Mouse (Mus musculus) lung, postnatal 36 days (tissue): Measurements from ENCODE around the gene Ppm1l.
"Not testable (repeated sequence)": the region's sequence is repeated elsewhere in the genome, so short reads cannot be mapped to it uniquely, and the experiment has no call there.

Experiments used
- DNase-seq: peaks from one replicate; pipeline ENCODE4 v3.0.0; 2022; ENCODE audit warnings: mixed read lengths

Gene Ppm1l

DNA sequence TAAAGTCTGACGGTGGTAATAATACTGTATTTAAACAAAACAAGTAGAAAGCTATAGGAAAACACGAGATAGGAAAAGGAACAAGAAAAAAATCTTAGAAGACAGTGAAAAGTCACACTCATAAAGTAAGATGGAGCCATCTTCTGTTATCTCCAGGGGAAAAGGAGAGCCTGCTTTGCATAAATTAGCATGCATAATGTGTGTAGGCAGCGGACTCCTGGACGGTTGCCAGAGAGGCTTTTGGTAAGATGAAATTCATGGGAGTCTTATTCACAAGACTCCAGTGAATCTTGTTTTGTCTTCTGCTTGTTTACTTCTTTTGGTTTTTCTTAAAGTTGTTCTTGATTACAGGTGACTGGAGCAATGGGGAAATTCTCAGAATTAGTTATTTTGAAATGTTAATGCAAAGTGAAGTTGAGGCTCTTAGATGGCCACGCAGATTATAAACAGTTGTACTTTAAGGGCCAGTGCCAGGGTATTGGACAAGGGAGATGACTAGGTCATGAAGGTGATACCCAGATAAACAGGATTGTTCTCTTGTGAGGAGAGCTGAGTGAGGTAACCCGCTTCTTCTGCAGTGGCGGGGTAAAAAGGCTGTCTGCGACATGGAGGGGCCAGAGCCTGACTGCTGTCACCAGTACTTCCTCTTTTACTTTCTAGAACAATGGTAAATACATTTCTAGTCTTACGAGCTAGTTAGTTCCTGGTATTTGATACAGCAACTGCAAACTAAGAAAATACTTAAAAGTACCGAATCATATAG lies 57.1 kb downstream of the Ppm1l start:
- peak; percentile 31 for DNase-seq

DNA sequence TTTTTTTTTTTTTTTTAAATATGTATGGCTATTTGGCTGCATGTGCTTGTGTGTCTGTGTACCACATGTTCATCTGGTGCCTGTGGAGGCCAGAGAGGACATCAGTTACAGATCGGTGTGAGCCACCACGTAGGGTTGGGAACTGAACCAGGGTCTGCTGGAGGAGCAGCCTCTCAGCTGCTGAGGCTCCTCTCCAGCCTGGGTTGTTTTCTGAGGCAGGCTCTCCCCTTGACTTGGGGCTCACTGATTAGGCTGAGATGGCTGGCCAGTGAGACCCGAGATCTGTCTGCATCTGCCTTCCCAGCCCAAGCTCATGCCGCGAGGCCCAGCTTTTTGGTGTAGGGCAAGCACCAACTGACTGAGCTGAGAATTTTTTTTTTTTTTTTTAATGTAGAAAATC lies 57.9 kb downstream of the Ppm1l start:
- DNase-seq: no peak

DNA sequence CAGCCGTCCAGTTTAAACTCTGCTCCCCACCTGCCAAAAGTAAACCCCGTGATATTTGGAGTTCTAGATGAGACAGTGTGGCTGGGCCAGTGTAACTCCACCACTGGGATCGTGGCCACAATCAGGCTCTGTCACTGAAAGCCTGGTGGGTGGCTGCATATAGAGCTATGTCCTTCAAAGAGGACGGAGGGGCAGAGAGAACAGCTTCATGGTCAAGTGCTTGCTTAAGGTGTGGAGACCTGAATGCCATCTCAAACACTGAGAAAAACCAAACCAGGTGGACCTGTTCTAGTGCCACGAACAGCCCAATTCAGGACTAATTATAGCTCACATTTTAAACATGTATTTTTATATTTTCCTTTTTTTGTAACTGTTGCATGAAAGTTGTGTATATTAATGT lies 58.3 kb downstream of the Ppm1l start:
- peak; percentile 61 for DNase-seq

DNA sequence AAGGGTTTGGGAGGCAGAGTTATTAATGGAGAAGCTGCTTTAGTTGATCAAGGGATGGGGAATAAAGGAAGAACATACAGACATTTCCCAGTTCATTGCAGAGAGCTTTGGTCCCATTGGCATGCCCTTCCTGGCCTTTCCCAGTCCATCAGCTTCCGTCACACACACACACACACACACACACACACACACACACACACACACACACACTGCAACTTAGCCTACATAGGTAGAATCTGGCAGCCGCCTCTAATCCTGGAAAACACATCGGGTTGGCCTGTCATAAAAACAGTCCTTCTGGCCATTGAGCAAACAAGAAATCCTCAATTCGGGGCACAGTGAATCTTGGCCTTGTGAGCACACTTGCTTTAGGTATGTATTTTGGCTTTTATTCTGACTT lies 64.6 kb downstream of the Ppm1l start:
- no peak for DNase-seq

DNA sequence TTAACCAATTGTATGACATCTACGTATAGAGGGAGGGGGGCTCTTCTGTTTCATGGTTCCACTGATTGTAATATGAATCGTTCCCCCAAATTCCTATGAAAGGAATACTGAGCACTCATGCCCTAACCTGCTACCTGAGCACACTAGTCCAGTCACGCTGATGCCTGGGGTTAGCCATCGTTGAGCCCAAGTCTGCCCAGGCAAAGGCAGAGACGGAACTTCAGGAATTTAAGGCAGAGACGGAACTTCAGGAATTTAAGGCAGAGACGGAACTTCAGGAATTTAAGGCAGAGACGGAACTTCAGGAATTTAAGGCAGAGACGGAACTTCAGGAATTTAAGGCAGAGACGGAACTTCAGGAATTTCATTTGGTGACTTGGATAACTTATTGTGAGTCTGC lies 75.2 kb downstream of the Ppm1l start:
- DNase-seq: not testable (repeated sequence)

DNA sequence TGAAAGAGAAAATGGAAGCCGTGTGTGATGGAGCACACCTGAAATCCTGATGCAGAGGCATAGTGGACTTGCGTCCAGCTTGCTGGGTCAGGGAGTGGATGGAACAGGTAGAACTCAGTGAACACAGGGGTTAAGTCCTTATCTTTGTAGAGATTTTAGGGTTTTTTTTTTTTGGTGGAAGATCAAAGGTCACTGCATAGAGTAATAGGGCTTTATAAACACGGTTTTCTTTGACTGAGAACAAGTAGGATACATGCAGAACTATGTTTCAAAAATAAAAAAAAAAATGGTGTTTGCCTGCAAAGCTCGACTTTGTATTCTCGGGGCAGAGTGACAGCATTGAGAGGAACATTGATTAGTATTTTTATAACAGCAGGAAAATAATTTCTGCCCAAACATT lies 75.6 kb downstream of the Ppm1l start:
- no peak for DNase-seq

DNA sequence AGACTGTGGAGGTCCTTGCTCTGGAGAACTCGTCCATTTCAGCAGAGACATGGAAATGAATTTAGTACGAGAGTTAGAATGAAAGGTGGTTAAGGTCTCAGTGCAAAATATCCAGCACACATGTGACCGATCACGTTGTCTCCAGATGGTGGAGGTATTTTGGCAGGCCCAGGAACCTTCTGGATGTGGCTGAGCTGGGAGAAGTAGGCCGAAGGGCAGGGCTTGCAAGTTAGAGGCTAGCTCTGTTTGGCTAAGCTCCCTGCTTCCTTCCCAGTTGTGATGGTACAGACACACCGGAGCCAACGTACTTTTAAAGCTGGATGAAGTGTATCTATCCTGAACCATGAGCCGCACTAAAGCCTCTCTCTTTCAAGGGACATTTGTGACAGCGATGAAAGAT lies 76.4 kb downstream of the Ppm1l start:
- DNase-seq: no peak

DNA sequence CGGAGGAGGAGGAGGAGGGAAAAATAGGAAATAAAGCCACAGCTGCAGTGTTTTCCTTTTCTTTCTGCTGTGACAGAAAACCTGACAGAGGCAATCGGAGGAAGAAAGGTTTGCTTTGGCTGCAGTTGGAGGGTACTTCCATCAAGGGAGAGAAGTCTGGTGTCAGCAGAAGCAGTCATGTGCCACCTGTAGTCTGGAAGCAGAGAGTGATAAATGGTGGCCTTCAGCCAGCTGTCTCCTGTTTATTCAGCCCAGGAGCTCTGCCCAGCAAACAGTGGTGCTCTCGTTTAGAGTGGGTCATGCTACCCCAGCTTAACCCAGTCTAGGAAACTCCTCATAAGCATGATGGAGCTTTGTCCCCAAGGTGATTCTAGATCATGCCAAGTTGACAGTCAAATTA lies 77.3 kb downstream of the Ppm1l start:
- no peak for DNase-seq

DNA sequence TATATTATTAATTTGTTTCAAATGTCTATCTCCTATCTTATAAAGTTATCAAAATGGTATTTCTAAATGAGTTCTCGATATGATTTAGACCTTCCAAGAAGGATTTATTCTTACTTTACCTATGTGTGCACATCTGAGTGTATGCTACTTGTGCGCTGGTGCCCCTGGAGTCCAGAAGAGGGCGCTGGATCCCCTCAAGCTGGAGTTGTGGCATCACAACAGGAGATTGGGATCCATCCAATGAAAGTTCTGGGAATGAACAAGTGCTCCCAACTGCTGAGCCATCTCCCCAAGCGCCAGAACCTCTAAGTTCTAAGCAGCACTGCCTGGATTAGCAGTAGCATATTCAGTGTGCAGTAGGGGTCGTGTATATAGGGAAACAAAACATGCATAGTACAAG lies 78.4 kb downstream of the Ppm1l start:
- no peak for DNase-seq

DNA sequence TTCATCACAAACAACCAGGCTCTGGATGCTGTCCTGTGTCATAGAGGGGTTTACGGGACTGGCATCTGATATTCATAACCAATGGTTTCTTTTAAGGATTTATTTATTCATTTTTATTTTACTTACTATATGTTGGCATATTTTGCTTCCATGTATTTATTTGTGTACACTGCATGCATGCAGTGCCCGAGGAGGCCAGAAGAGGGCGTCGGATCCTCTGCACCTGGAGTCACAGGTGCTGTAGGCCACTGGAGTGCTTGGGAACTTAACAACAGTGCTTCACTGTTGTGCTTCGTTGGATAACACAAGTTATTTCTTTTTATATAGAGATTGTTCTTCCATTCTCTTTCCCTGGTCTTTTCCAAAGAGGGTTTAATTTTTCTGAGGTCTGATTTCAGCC lies 81.1 kb downstream of the Ppm1l start:
- no peak for DNase-seq

DNA sequence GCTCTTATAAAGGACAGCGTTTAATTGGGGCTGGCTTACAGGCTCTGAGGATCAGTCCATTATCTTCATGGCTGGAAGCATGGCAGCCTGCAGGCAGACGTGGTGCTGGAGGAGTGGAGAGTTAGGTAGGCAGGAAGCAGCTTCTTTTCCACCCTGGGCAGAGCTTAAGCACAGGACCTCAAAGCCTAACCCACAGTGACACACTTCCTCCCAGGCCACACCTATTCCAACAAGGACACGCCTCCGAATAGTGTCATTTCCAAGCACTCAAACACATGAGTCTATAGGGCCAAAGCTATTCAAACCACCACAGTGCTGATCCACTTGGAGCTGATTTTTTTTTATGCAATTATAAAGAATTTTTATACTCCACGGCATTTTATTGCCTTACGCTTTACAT lies 82.7 kb downstream of the Ppm1l start:
- DNase-seq: no peak

DNA sequence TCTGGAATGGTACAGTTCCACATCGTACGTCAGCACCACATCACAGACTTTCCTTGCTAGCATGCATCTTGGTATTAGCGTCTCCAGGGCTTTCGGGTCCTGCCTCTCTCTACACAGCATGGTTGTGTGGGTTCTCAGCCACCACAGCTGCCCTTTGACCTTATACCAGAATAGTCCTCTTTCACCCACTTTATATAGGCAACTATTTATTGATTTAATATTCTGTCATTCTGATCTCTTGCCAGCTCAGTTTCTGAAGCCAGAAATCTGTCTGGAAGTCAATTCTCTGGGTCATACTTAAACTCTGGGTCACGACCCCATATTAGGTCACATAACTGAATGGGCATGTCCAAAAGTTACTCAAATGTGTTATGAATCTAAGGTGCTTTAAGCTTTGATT lies 86.5 kb downstream of the Ppm1l start:
- no peak for DNase-seq

DNA sequence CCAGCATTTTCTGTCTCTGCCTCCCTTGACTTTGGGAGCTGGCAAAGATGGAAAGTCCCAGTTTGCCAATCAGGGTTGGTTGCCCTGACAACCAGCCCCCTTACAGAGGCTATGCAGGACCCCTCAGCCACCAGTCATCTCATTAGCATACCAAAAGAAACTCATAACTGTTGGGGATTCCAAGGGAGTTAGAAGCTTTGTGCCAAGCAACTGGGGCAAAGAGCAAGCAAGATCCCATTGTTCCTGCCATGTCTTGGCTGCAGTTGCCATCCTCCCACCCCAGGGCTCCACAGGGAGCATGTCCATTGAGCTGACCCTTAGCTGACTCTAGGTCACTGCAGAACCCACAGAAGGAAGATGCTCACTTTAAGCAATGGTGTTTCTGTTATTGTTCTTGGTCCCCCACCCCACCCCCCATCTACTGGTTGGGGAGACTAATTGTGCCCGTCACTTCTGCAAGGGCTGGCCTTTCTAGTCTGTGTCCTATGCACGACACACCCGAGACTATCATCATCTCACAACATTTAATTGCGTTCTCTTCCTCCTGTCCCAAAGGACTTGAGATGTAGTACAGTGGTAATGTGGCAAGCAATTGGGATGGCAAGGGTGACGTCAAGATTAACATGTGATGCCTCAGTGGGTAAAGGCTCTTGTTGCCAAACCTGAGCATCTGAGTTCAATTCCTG lies 89.7 kb downstream of the Ppm1l start:
- no peak for DNase-seq

DNA sequence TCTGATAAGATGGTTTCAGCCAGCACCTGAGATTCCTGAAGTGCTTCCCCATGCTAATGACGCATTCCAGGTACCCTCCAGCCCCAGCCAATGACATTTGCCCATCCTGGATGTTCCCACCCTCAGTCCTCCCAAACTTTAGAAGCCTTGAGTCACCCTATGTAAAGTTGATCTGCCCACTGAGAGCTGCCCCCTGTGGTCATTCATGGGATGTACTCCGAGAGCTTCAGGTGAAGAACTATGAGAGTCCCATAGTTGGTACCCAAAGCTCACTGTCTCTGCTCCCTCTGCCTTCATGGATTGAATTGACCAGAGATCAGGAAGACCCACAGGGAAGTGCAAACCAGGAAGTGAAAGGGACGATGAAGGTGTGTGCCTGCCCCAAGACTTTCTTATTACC lies 91.4 kb downstream of the Ppm1l start:
- DNase-seq: no peak

DNA sequence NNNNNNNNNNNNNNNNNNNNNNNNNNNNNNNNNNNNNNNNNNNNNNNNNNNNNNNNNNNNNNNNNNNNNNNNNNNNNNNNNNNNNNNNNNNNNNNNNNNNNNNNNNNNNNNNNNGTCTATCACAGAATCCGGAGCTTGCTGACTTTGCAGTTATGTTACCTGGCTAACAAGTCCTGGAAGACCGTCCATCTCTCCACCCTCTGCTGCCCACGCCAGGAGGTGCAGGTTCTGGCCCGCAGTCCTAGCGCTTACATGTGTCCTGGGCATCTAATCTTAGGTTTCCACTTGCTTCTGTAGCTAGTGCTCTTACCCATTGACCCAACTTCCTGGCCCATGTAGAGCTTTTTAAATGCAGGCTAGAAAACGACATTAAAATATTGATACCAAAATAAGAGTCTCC lies 99.5 kb downstream of the Ppm1l start:
- DNase-seq: no peak

DNA sequence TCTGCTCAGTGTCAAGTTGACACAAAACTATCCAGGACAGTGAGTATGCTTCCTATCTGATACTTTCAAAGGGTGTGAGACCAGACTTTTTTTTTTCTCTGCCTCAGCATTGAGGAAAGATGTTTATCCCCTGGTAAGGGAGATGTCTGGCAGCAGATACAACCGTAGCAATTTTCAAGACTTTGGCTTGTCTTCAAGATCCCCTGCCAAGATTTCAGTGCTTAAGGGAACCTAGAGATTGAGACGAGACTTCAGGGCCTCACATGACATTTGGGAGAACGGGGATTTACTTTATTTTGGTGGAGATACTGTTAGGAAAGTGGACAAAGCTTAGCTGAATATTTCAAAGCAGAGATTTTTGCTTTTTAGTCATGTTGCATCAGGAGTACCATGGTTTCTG lies 106.1 kb downstream of the Ppm1l start:
- no peak for DNase-seq

DNA sequence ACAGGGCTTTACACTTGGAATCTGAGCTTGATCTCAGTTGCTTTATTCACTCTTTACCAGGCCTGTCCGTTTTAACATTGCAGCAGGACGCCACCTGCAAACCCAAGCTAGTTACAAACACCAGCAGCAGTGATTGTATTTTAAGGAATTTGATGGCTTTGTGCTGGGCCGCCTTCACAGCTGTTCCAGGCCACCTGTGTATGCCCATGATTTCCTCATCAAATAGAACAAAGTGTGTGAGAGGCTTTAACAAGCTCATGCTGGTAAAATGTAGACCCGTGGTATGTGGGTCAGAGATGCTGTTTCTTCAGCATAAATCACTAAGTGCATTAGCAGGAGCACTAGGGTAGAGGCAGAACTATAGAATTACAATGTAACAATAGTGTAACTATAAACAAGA lies 106.7 kb downstream of the Ppm1l start:
- no peak for DNase-seq

DNA sequence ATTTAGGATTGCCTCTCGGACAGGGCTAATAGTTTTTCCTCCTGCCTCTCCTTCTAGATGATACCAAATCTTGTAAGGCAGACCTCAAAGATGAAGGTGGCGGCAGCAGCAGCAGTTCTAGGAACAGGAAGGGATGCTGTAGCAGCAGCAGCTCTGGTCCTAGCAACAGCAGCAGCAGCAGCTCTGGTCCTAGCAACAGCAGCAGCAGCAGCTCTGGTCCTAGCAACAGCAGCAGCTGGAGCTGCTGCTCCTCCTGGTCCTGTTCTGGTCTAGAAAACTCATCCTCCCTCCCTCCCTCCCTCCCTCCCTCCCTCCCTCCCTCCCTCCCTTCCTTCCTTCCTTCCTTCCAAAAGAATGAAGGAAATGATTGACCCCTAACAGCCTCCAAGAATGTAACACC lies 108.1 kb downstream of the Ppm1l start:
- DNase-seq: not testable (repeated sequence)

DNA sequence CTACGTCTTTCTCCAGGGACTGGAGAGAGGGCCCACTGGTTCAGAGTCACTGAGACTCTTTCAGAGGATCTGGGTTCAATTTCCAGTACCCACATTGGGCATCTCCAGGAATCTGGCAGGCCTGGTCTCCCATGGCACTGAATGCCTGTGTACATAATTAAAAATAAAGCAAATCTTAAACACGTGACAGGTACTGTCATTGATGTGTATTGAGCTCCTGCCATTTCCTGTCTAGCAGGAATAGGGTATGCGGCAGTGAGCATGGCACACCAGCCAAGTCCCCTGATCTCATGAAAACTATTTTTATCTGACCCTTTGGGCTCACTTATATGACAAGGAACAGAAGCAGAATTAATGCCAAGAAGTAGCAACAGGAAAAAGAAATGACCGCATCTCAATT lies 110.6 kb downstream of the Ppm1l start:
- no peak for DNase-seq

DNA sequence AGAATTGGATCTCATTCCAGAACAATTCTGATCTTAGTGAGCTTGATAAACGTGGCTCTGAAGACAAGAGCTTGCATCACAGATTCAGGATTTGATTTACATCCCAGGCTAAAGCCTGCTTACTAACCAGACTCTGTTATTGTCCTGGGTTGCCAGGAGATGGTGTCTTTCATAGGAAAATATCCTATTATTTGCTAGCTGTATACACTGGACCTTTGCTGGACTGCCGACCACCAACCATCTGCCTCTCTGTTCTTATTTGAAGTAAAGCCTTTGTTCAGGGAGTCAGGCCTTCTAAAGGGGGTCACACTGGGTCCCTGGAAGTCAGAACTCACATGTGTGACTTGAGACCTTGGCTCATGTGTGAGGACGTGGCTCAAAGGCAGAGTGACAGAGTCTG lies 111.6 kb downstream of the Ppm1l start:
- DNase-seq: no peak

DNA sequence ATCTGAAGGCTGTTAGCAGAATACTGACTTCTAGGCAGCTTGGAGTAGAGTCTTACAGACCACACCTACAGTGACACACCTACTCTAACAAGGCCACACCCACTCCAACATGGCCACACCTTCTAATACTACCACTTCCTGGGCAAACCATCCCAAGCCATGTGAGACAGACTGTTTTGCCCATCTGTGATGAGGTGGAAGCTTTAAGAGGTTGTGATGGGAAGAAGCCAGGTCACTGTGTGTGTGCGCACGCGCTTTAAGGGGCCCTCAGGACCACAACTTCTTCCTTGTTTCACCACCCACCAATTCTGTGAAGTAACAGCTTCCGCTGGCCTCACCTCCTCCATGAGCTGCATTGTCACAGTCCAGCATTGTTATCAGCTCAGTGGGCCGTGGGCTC lies 112.7 kb downstream of the Ppm1l start:
- DNase-seq: no peak

DNA sequence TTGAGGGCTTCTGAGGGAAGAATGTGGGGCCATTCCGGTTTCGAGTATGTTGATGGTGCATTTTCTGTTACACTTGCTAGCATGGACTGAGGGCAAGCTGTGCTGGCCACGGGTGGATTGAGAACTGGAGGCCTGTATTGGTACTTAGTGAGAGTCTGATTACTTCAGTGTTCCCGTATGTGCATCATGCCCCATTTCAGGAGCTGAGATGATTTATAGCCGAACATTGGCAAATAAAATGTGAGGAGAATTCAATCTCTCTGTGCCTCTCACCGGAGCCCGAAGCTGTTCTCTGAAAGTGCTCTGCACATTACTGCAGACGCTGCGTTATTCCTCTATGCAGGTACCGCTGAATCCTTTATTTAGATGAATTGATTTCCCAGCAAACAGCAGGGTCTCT lies 116.9 kb downstream of the Ppm1l start:
- no peak for DNase-seq

DNA sequence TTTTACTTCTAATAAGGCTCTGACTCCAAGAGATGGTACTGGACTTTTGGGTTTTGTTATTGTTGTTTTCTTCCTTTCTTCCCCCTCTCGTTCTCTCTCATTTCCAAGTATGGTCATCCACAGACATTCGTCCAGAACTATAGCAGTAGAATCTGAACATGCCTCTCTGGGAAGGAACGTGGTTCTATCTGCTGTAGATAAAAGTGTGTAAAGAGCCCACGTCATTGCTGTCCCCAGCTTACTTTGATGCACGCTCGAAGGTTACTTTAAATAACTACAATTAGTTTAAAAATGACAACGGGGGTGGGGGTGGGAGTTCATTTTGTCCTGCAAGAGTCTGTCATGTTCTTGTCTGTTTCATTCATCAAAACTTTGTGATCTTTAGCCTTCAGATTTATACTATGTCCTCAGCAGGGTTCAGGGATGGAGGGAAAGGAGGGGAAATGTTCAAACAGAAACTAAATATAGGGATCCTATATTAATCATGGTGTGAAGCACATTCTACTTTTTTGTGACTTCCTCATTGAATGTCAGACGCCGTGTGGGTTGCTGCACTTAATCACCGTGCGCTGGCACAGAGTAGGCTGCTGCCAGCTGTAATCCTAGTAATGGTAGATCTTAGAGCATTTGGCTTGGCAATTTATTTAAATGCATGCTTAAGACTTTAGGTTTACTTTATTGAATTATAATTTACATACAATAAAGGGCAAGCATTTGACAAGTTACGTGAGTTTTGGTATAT lies 122.3 kb downstream of the Ppm1l start:
- no peak for DNase-seq

DNA sequence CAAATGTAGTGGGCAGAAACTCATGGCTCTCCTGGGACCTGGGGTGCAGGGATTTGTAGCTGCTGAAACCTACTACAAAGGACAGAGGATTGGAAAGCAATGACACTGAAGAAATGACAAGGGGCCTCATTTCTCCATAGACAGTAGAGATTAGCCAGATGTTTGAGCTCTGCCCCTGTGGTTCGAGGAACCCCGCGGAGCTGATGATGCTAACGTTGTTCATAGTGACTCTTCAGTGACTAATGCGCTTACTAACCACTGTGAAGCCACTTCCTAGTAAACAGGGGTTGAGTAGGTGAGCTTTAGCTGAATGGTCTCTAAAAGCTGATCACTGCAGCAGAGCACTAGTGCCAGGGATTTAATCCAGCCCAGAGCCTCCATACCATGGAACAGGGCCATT lies 124.1 kb downstream of the Ppm1l start:
- DNase-seq: no peak
